Mouse (Mus musculus) thymus, adult 2 months (tissue): Measurements from ENCODE around the gene A930009A15Rik.

Experiments
- CTCF ChIP-seq: fragments of 200-500 bp; IDR thresholded peaks from 2 replicates; pipeline ENCODE4 v1.5.1; 2012; ENCODE audit warnings: mild to moderate bottlenecking, control low read depth, low read length, moderate library complexity, borderline replicate concordance; ENCODE audit not compliant: control insufficient read depth, poor library complexity, insufficient read depth; ENCODE audit errors: extremely low read depth
- POLR2A ChIP-seq: fragments of 200-500 bp; IDR thresholded peaks from 2 replicates; pipeline ENCODE4 v1.6.1; 2012; ENCODE audit warnings: mild to moderate bottlenecking, low read length, control low read depth, moderate library complexity; ENCODE audit not compliant: control insufficient read depth, poor library complexity, insufficient read depth; ENCODE audit errors: extremely low read depth

GRCm38 (mm10) chr10:115587301-115587969, 17.6 kb downstream of the A930009A15Rik start, which contains the start of gene Lgr5:
- TF ChIP-seq CTCF = no peak
- no peak for TF ChIP-seq POLR2A
